Mouse (Mus musculus): ENCODE measurements at regions not wholly inside any gene's neighbourhood (a gene's known extent, or its start where the extent isn't known, plus 50 kb on each side); places are given as distances from the start of the nearest gene placed in this dataset.

DNA sequence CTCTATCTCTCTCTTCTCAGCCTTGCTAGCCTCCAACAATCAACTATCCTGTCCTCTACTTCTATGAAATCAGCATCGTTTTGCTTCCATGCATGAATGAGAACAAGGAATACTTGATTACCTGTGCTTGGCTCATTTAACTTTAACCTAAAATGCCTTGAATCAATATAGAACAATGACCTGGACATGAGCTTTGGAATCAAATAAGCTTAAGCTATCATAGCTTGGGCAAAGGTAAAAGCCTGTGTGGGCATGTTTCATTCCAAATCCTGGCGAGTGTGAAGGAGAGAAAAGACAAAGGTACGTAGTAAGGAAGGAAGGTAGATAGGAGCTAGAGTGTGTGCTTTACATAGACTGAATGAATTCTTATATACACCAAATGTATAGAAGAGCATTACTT, 243.7 kb upstream of the Cpeb2 start:
- H3K27ac ChIP-seq = no peak overlapping the region
- WGBS = 92% methylated on average over 3 of the region's 3 CpGs
- H3K27me3 ChIP-seq (ENCODE audit: poor library complexity, severe bottlenecking) = no peaks in the 10 kb centered on the region
- H3K9me3 ChIP-seq = no peaks in the 10 kb centered on the region
- no peak overlapping the region for H3K4me3 ChIP-seq
- H3K4me1 ChIP-seq = no peaks in the 10 kb centered on the region
- no peaks in the 10 kb centered on the region for H3K36me3 ChIP-seq (replicated peaks)
- no peak for DNase-seq (ENCODE audit: extremely low spot score, low spot score)

DNA sequence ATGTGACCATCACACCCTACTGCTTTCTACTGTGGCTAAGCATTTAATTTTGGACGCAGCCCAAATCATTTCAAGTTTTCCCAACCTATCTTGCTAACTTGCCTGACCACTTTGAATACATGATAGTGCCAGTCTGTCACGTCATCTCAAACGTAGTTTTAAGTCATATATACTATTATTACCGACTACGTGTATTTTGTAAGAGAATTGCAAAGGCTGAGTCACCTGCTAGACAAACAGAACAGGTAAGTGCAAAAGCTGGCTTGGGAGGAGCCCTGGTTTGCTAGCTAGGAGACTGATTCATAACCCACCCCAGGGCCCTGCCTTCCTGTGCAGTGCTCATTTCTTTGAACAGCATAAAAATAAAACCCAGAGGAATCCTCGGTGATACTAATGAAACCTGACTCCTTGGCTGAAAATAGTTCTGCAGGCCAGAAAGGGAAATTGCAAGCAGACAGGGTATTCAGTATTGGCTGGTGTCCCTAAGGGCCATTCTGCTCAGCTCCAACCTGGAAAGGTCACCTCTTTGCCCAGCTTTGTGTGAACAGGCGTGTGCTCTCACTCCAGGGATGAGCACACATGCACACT, 208.9 kb upstream of the Cpeb2 start:
- H3K4me3 ChIP-seq = no peak overlapping the region
- no peaks in the 10 kb centered on the region for H3K4me1 ChIP-seq
- DNase-seq (ENCODE audit: extremely low spot score, low spot score) = no peak
- 88% methylated on average over 7 of the region's 7 CpGs for WGBS
- no peaks in the 10 kb centered on the region for H3K9me3 ChIP-seq
- no peaks in the 10 kb centered on the region for H3K36me3 ChIP-seq (replicated peaks)
- H3K27ac ChIP-seq = no peak overlapping the region
- no peaks in the 10 kb centered on the region for H3K27me3 ChIP-seq (ENCODE audit: poor library complexity, severe bottlenecking)

DNA sequence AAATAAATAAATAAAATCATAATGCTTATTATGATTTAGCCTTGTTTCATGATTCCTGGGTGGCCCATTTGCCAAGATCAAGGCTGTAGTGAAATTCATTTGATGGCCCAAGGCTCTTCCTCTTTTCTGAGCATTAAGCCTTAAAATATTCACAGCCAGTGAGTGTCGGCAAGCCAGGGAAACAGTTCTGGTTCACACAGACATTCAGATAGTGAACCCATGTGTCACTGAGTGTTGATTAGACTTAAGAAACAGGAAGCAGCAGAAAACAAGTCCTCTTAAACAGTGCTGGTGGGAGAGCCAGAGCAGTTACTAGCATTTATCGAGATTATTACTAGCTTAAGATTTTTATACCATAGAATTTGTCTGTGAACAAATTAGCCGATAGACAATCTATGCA, 201.7 kb upstream of the Cpeb2 start:
- Histone ChIP-seq H3K4me1 (no peaks in the 10 kb centered on the region), H3K27me3 (ENCODE audit: poor library complexity, severe bottlenecking) (no peaks in the 10 kb centered on the region), H3K4me3 (no peak overlapping the region), H3K36me3 (replicated peaks) (no peaks in the 10 kb centered on the region), H3K27ac (no peak overlapping the region), H3K9me3 (no peaks in the 10 kb centered on the region)
- DNase-seq (ENCODE audit: extremely low spot score, low spot score) = no peak
- 85% methylated on average over 3 of the region's 3 CpGs for whole genome bisulfite sequencing

DNA sequence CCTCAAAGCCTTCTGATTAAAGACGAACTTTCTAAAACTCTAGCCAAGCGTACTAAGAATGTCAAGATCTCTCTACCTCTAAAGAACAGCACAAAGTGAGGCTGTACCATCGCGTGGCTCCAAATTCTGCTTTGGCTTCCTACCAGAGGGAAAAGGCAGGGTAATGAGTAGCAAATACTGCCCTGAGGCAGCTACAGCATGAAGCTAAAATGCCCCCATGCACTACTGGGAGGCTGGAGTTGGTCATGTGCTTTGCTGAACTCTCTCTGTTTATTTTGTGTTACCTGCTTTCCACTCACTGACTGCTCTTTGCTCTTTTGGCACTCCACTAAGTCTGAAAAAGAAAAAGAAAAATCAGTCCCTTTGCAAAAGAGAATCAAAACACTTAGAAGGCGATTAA, 201.1 kb upstream of the Cpeb2 start:
- no peaks in the 10 kb centered on the region for H3K4me1 ChIP-seq
- no peaks in the 10 kb centered on the region for H3K36me3 ChIP-seq (replicated peaks)
- no peak overlapping the region for H3K4me3 ChIP-seq
- H3K9me3 ChIP-seq = no peaks in the 10 kb centered on the region
- DNase-seq (ENCODE audit: extremely low spot score, low spot score) = no peak
- no peak overlapping the region for H3K27ac ChIP-seq
- 79% methylated on average over 5 of the region's 5 CpGs for WGBS
- H3K27me3 ChIP-seq (ENCODE audit: poor library complexity, severe bottlenecking) = no peaks in the 10 kb centered on the region

DNA sequence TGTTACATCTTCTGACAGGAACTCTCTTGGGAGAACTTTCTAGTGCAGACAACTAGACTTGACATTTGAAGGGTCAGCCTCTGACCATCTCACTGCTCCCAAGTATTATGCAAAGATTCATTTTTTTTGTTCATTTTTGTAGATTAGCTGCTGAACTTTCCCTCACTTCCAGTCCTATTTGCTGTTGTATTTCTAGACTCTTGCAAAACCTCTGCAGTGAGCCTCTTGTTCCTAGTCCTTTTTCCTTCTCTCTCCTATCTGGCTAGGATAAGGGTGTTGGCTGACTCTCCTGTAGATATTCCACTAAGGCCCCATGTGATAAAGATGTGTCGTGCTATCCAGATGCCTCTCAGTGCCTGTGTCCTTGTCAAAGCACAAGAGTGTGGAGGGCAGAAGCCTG, 198.5 kb upstream of the Cpeb2 start:
- WGBS = 83% methylated on average over 1 of the region's 1 CpGs
- Histone ChIP-seq H3K36me3 (replicated peaks) (no peaks in the 10 kb centered on the region), H3K4me3 (no peak overlapping the region), H3K27me3 (ENCODE audit: poor library complexity, severe bottlenecking) (no peaks in the 10 kb centered on the region), H3K27ac (no peak overlapping the region), H3K4me1 (no peaks in the 10 kb centered on the region), H3K9me3 (no peaks in the 10 kb centered on the region)
- no peak for DNase-seq (ENCODE audit: extremely low spot score, low spot score)

DNA sequence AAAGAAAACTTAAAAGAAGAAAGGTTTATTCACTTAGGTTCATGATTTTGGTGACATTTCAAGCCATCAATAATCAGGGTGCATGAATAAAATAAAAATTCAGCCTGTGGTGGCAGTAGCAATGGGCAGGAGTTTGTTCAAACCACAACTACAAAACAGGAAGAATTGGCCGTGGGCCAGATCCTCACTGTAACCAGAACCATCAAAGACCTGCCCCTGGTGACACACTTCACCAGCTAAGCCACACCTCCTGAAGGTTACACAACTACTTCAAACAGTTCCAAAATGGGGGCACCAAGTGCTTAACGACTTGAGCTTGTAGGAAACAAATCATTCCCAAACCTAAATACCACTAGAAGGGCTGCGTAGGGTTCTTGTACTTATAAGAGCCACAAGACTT, 195.4 kb upstream of the Cpeb2 start:
- Histone ChIP-seq H3K9me3 (no peaks in the 10 kb centered on the region), H3K27me3 (ENCODE audit: poor library complexity, severe bottlenecking) (no peaks in the 10 kb centered on the region), H3K36me3 (replicated peaks) (no peaks in the 10 kb centered on the region), H3K4me3 (no peak overlapping the region), H3K4me1 (no peaks in the 10 kb centered on the region), H3K27ac (no peak overlapping the region)
- 72% methylated on average over 3 of the region's 3 CpGs for WGBS
- DNase-seq (ENCODE audit: extremely low spot score, low spot score) = no peak

DNA sequence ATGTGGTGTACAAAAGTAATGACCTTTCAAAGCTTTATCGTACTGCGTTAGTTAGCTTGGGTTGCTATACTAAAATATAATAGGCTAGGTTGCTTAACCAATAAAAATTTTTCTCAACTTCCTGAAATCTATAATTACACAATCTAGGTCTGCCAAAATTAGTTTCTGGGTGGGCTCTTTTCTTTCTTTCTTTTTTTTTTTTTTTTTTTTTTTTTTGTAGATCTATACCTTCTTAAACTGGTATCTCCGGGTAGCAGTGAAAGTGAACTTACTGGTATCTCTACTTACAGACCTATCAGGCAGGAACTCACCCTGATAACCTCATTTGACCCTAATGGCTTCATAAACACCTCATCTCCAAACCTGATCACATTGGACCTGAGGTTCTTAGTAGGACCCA, 193.4 kb upstream of the Cpeb2 start:
- Histone ChIP-seq H3K36me3 (replicated peaks) (no peaks in the 10 kb centered on the region), H3K4me1 (no peaks in the 10 kb centered on the region), H3K27ac (no peak overlapping the region), H3K9me3 (no peaks in the 10 kb centered on the region), H3K27me3 (ENCODE audit: poor library complexity, severe bottlenecking) (no peaks in the 10 kb centered on the region), H3K4me3 (no peak overlapping the region)
- DNase-seq (ENCODE audit: extremely low spot score, low spot score) = no peak
- 95% methylated on average over 3 of the region's 3 CpGs for WGBS

DNA sequence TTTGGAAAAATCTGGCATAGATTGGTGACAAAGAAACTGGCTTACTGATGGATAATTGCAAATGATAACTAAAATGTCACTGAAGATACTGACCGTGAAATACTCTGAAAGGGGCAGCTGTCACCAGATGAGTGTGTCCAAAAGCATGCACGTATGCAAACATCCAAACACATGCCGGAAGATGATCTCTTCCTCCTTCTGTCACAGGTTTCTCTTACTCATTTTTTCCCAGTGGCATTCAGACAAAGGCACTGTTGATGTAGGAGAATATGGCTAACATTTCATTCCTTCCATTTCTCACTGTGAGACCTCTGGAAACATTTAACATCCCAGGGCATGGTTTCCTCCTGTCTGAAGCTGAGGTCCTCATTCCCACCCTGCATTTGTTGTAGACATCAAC, 190.4 kb upstream of the Cpeb2 start:
- H3K27me3 ChIP-seq (ENCODE audit: poor library complexity, severe bottlenecking) = no peaks in the 10 kb centered on the region
- no peak for DNase-seq (ENCODE audit: extremely low spot score, low spot score)
- 91% methylated on average over 3 of the region's 3 CpGs for WGBS
- no peaks in the 10 kb centered on the region for H3K9me3 ChIP-seq
- H3K4me3 ChIP-seq = no peak overlapping the region
- H3K36me3 ChIP-seq (replicated peaks) = no peaks in the 10 kb centered on the region
- no peak overlapping the region for H3K27ac ChIP-seq
- H3K4me1 ChIP-seq = no peaks in the 10 kb centered on the region

DNA sequence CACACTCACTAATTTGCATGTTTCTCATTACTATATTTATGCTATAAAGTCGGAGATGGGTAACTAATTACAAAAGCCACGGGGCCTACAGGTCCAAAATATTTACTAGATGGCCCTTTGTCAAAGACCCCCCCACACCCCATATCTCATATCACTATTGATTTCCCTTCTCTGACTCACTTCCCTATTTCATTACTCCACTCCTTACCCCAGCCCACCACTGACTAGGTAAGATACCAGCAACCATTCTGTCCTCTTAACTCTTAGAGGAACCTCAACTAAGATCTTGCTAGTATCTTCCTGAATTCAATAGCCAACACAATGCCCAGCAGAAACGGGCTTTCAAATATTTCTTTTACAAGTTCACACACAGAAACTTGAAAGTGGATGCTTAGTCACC, 187.1 kb upstream of the Cpeb2 start:
- Histone ChIP-seq H3K27me3 (ENCODE audit: poor library complexity, severe bottlenecking) (no peaks in the 10 kb centered on the region), H3K4me1 (no peaks in the 10 kb centered on the region), H3K36me3 (replicated peaks) (no peaks in the 10 kb centered on the region), H3K27ac (no peak overlapping the region), H3K9me3 (no peaks in the 10 kb centered on the region), H3K4me3 (no peak overlapping the region)
- no peak for DNase-seq (ENCODE audit: extremely low spot score, low spot score)
- WGBS = 86% methylated on average over 3 of the region's 3 CpGs

DNA sequence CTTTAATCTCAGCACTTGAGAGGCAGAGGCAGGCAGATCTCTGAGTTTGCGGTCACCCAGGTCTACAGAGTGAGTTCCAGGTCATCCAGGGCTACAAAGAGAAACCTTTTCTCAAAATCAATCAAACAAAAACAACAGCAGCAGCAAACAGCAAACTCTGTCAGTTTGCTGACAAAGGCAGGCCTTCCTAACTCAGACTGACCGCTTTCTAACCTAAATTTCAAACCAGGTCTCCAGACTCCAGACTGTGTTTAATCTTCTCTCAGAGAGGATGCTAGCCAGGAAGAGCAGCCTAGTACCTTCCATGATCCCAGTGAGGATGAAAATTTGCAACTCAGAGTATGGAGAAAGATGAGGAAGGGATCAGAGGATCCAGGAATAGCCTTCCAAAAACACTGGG, 185.7 kb upstream of the Cpeb2 start:
- no peaks in the 10 kb centered on the region for H3K4me1 ChIP-seq
- H3K27me3 ChIP-seq (ENCODE audit: poor library complexity, severe bottlenecking) = no peaks in the 10 kb centered on the region
- DNase-seq (ENCODE audit: extremely low spot score, low spot score) = no peak
- WGBS = 93% methylated on average over 2 of the region's 2 CpGs
- H3K9me3 ChIP-seq = no peaks in the 10 kb centered on the region
- no peaks in the 10 kb centered on the region for H3K36me3 ChIP-seq (replicated peaks)
- H3K4me3 ChIP-seq = no peak overlapping the region
- no peak overlapping the region for H3K27ac ChIP-seq

DNA sequence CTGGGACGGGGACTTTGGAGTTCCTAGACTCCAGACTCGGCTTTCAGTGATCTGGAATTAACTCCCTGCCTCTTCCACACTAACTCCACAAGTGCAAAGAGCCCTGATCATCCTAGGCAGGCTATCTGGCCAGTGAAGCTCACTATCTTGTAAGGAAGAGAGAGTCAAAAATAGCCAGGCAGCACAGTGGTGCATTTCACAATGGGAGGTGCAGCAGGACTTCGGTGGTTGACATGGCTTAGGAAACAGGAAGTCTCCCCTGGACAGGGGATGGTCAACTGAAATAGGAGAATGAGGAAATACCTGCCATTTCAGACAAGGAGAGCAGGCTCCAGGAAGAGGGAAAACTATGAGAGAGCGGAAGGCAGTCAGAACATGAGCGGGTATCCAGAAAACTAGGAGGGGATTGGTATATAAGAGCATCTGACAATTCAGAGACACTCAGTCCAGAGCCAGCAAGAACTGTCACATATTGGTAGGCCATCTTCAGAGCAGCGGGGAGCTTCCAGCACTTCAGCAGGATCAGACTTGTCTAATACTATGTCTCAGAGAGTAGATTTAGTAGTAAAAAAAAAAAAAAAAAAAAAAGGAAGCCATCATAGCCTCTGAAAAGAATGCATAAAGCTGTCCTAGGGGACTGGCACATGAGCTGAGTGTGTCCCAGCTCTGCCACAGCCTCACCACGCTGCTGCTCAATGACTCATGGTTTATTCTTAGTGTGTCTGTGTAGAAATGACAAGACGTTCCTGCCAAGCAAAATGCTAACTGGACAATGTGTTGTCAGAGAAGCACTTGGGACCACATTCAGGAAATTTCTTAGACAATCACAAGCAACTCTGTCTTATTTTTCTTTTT, 184.5 kb upstream of the Cpeb2 start:
- Histone ChIP-seq H3K27ac (no peak overlapping the region), H3K36me3 (replicated peaks) (no peaks in the 10 kb centered on the region), H3K4me3 (no peak overlapping the region), H3K27me3 (ENCODE audit: poor library complexity, severe bottlenecking) (no peaks in the 10 kb centered on the region), H3K9me3 (no peaks in the 10 kb centered on the region), H3K4me1 (no peaks in the 10 kb centered on the region)
- no peak for DNase-seq (ENCODE audit: extremely low spot score, low spot score)
- WGBS = 83% methylated on average over 8 of the region's 8 CpGs

DNA sequence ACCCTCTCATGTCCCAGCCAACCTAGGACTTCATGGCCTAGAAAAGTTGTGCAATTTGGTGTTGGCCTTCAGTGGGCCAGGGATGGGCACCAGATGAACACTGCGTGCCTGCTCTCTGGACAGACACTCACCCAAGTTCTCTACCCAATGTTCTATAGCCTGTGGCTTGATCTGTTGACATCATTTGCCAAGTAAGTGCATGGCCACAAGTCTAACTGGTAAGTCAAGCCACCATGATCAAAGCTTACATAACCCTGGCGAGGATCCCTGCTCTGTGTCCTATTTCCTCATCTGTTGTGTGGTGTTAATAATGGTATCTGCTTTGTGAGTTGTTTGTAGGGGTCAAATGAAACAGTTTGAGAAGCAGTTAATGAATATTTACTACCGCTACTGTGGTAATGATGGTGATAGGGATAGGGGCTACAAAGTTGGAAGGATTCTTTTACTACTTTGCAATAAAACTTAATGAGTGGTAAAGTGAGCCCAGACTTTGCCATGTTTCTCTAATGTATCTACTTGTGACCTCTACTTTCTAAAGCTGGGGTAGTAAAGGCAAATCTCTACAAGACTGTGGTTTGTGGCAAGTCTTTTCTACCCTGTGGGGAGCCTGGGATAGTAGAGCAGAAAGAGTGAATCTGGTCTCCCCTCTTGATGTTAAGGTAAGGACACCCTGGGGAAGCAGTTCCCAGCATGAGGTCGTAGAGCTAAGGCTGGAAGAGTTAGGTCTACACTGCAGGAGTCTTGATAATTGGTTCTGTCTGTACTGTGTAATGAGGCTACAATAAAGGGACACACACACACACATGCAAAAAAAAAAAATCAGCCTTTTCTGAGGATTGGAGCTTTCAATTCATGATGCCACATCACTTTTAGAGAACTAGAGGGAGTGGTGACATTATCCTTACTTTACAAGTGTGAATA, 183.3 kb upstream of the Cpeb2 start:
- Histone ChIP-seq H3K4me1 (no peaks in the 10 kb centered on the region), H3K4me3 (no peak overlapping the region), H3K9me3 (no peaks in the 10 kb centered on the region), H3K27ac (no peak overlapping the region), H3K27me3 (ENCODE audit: poor library complexity, severe bottlenecking) (no peaks in the 10 kb centered on the region), H3K36me3 (replicated peaks) (no peaks in the 10 kb centered on the region)
- WGBS = 85% methylated on average over 4 of the region's 4 CpGs
- no peak for DNase-seq (ENCODE audit: extremely low spot score, low spot score)

DNA sequence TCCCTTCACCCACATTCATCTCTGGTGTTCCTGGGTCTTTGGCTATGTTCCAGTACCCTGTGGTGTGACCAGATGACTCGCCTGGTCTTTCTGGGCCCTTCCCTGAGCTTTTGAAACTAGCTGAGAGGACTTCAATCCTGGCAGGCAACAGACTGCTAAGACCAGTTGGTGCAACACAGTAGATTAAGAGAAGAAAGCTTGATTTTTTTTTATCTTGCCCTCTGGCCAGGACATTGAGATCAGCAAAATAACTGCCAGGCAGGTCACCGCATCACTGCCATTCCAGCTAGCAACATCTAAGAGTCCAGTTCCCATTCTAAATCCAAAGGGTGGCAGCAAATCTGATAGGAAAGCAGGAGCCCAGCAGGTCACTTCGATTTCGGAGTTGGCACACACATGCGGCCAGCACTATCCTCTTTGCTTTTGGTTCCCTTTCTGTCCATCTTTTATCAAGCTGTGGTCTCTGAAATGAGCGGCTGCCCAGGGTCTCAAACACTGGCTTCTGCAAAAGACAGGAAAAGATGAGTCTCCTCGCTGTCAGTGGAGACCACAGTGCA, 181.9 kb upstream of the Cpeb2 start:
- no peaks in the 10 kb centered on the region for H3K9me3 ChIP-seq
- 93% methylated on average over 7 of the region's 7 CpGs for WGBS

More for the DNA sequence above, 181.9 kb upstream of the Cpeb2 start:
- no peak overlapping the region for H3K27ac ChIP-seq
- H3K36me3 ChIP-seq (replicated peaks) = no peaks in the 10 kb centered on the region
- H3K4me1 ChIP-seq = no peaks in the 10 kb centered on the region
- H3K4me3 ChIP-seq = no peak overlapping the region
- H3K27me3 ChIP-seq (ENCODE audit: poor library complexity, severe bottlenecking) = no peaks in the 10 kb centered on the region
- DNase-seq (ENCODE audit: extremely low spot score, low spot score) = no peak

All from forebrain, embryonic 10.5 days (tissue).